ENCODE assay signal across 22 mouse cellular contexts in genomic region chr12:25143492-25143891, GRCm38 (mm10). TPM values are rescaled to one million over a fixed set of nuclear protein-coding genes. Genes with fewer than 3 reads are reported as not detected.
DNase-seq lines count a peak whose midpoint lies in the region; ATAC-seq and TF ChIP-seq lines count a peak whose summit lies in the region.
"Had no signal": no experiment of that assay in that cellular context is flagged by ENCODE, and none has a peak within 500 bp of the region (broad histone marks: within the 10 kb centered on the region; RNA-seq: fewer than 3 reads in every experiment).

No protein-coding gene starts in this region.

- WGBS in midbrain, postnatal 0 days: 52% methylated on average over 2 of the region's 2 CpGs
- 64% methylated on average over 2 of the region's 2 CpGs for WGBS in midbrain, embryonic 16.5 days
- 36% methylated on average over 2 of the region's 2 CpGs for WGBS in small intestine, adult 2 months
- 34% methylated on average over 2 of the region's 2 CpGs for WGBS in lung, postnatal 0 days

- TF ChIP-seq EP300 in lung, postnatal 0 days (IDR thresholded peaks at IDR 0.05): no peak

- peak; percentile 24 for DNase-seq in gastrocnemius, postnatal 14 days
- DNase-seq in gastrocnemius, postnatal 25 days: no peak
- peak; percentile 30 for DNase-seq in midbrain, postnatal 0 days (ENCODE audit: low spot score)
- no peak for DNase-seq in urinary bladder, postnatal 10 days (ENCODE audit: low spot score)
- DNase-seq in lung, postnatal 0 days (ENCODE audit: low spot score): no peak
- DNase-seq: cerebellum, adult 8-10 months; kidney, adult 9 months; kidney, postnatal 4 days; layer of hippocampus, postnatal 36 days; retina, postnatal 1 day; spleen, adult 18-20 months had no signal

- no peak overlapping the region for H3K4me2 ChIP-seq in midbrain, postnatal 0 days (ENCODE audit: low read depth, low read length, poor library complexity, severe bottlenecking)
- no peak overlapping the region for H3K4me2 ChIP-seq in midbrain, embryonic 16.5 days (ENCODE audit: low read length)
- no peak overlapping the region for H3K4me2 ChIP-seq in lung, postnatal 0 days (replicated peaks; ENCODE audit: low read depth, low read length)
- H3K4me2 ChIP-seq: heart, embryonic 15.5 days; limb, embryonic 13.5 days; lung, embryonic 15.5 days; neural tube, embryonic 15.5 days; stomach, embryonic 15.5 days had no signal

- no peaks in the 10 kb centered on the region for H3K9me3 ChIP-seq in midbrain, postnatal 0 days (ENCODE audit: low read length)
- no peaks in the 10 kb centered on the region for H3K9me3 ChIP-seq in midbrain, embryonic 16.5 days (replicated peaks; ENCODE audit: control insufficient read depth, low read length, poor library complexity, severe bottlenecking)
- no peaks in the 10 kb centered on the region for H3K9me3 ChIP-seq in lung, postnatal 0 days (ENCODE audit: low read length)
- H3K9me3 ChIP-seq: heart, embryonic 15.5 days; limb, embryonic 13.5 days; lung, embryonic 15.5 days; neural tube, embryonic 15.5 days; stomach, embryonic 15.5 days had no signal

- ATAC-seq in midbrain, postnatal 0 days (ENCODE audit: low FRiP score): no peak
- ATAC-seq in midbrain, embryonic 16.5 days: no peak
- peak; percentile 71 for ATAC-seq in common myeloid progenitor, adult 5-6 weeks (replicated peaks; ENCODE audit: low read depth, poor library complexity, severe bottlenecking)
- no peak for ATAC-seq in lung, postnatal 0 days
- ATAC-seq: forebrain, embryonic 16.5 days; hindbrain, embryonic 16.5 days; Patski had no signal

- no peak for TF ChIP-seq CTCF in midbrain, postnatal 0 days (IDR thresholded peaks at IDR 0.05)
- TF ChIP-seq CTCF in small intestine, adult 2 months (IDR thresholded peaks at IDR 0.05; ENCODE audit: extremely low read depth, insufficient read length, insufficient replicate concordance, low read depth, low read length): no peak
- no peak for TF ChIP-seq CTCF in lung, postnatal 0 days (IDR thresholded peaks at IDR 0.05)

- H3K4me3 ChIP-seq in midbrain, postnatal 0 days (ENCODE audit: low read depth, low read length): no peak overlapping the region
- H3K4me3 ChIP-seq in midbrain, embryonic 16.5 days (ENCODE audit: low read depth, low read length): no peak overlapping the region
- no peak overlapping the region for H3K4me3 ChIP-seq in small intestine, adult 2 months (ENCODE audit: low read depth, low read length)
- H3K4me3 ChIP-seq in lung, postnatal 0 days (ENCODE audit: low read depth, low read length): no peak overlapping the region
- H3K4me3 ChIP-seq: heart, embryonic 15.5 days; limb, embryonic 13.5 days; lung, embryonic 15.5 days; neural tube, embryonic 15.5 days; stomach, embryonic 15.5 days had no signal

- no peak overlapping the region for H3K27ac ChIP-seq in midbrain, postnatal 0 days (ENCODE audit: low read depth, low read length)
- no peak overlapping the region for H3K27ac ChIP-seq in midbrain, embryonic 16.5 days (ENCODE audit: low read length)
- peak overlapping the region; percentile 13; the same call in 1 of the 2 replicates for H3K27ac ChIP-seq in small intestine, adult 2 months (ENCODE audit: insufficient read depth, low read depth, low read length)
- H3K27ac ChIP-seq in lung, postnatal 0 days (ENCODE audit: low read length): no peak overlapping the region
- H3K27ac ChIP-seq: heart, embryonic 15.5 days; limb, embryonic 13.5 days; lung, embryonic 15.5 days; neural tube, embryonic 15.5 days; stomach, embryonic 15.5 days had no signal

- intact Hi-C loops in gastrocnemius, postnatal 14 days (cut with DNase I; ENCODE audit: low total_unique reads): no loop called here

- no peak overlapping the region for H3K9ac ChIP-seq in midbrain, postnatal 0 days (replicated peaks; ENCODE audit: low read length, poor library complexity, severe bottlenecking)
- H3K9ac ChIP-seq in midbrain, embryonic 16.5 days (ENCODE audit: low read depth, low read length): no peak overlapping the region
- no peak overlapping the region for H3K9ac ChIP-seq in lung, postnatal 0 days (replicated peaks; ENCODE audit: low read depth)
- H3K9ac ChIP-seq: heart, embryonic 15.5 days; limb, embryonic 13.5 days; lung, embryonic 15.5 days; neural tube, embryonic 15.5 days; stomach, embryonic 15.5 days had no signal

- no peaks in the 10 kb centered on the region for H3K36me3 ChIP-seq in midbrain, postnatal 0 days (ENCODE audit: insufficient read depth, low read length)
- no peaks in the 10 kb centered on the region for H3K36me3 ChIP-seq in midbrain, embryonic 16.5 days (ENCODE audit: control insufficient read depth, insufficient read depth, low read length)
- no peaks in the 10 kb centered on the region for H3K36me3 ChIP-seq in small intestine, adult 2 months (ENCODE audit: control insufficient read depth, insufficient read depth, low read length)
- H3K36me3 ChIP-seq in lung, postnatal 0 days (ENCODE audit: insufficient read depth, low read length): no peaks in the 10 kb centered on the region
- H3K36me3 ChIP-seq: heart, embryonic 15.5 days; limb, embryonic 13.5 days; lung, embryonic 15.5 days; neural tube, embryonic 15.5 days; stomach, embryonic 15.5 days had no signal

- no peaks in the 10 kb centered on the region for H3K27me3 ChIP-seq in midbrain, postnatal 0 days (ENCODE audit: insufficient read depth, low read length)
- H3K27me3 ChIP-seq in midbrain, embryonic 16.5 days (ENCODE audit: control insufficient read depth, insufficient read depth, low read depth, low read length): no peaks in the 10 kb centered on the region
- no peaks in the 10 kb centered on the region for H3K27me3 ChIP-seq in small intestine, adult 2 months (ENCODE audit: control insufficient read depth, insufficient read depth, low read length)
- no peaks in the 10 kb centered on the region for H3K27me3 ChIP-seq in lung, postnatal 0 days (replicated peaks; ENCODE audit: insufficient read depth, low read length)
- H3K27me3 ChIP-seq: heart, embryonic 15.5 days; limb, embryonic 13.5 days; lung, embryonic 15.5 days; neural tube, embryonic 15.5 days; Patski; stomach, embryonic 15.5 days had no signal

- no peaks in the 10 kb centered on the region for H3K4me1 ChIP-seq in midbrain, postnatal 0 days (ENCODE audit: insufficient read depth, low read length)
- H3K4me1 ChIP-seq in midbrain, embryonic 16.5 days (ENCODE audit: control insufficient read depth, insufficient read depth, low read length): no peaks in the 10 kb centered on the region
- peaks cover 31% of the 10 kb centered on the region; the same call in 1 of the 2 replicates for H3K4me1 ChIP-seq in small intestine, adult 2 months (ENCODE audit: control insufficient read depth, insufficient read depth, insufficient read length, low read length)
- H3K4me1 ChIP-seq in lung, postnatal 0 days (ENCODE audit: insufficient read depth, low read depth, low read length): peaks cover 6% of the 10 kb centered on the region; the same call in 1 of the 2 replicates
- H3K4me1 ChIP-seq: heart, embryonic 15.5 days; limb, embryonic 13.5 days; neural tube, embryonic 15.5 days; stomach, embryonic 15.5 days had no signal

- no peak for TF ChIP-seq POLR2A in small intestine, adult 2 months (IDR thresholded peaks at IDR 0.05; ENCODE audit: low read depth, low read length)

RNA-seq across cellular contexts. Expression of gene Id2, which starts 46.6 kb away (rescaled TPM):
- 1 to 10 TPM; 6.5 to 8.0 TPM for total RNA-seq in gastrocnemius, postnatal 14 days (2021)
- 1 to 10 TPM; 3.2 to 4.5 TPM for total RNA-seq in gastrocnemius, postnatal 25 days (2021)
- 113 and 146 TPM in 2 replicates for total RNA-seq in midbrain, postnatal 0 days (2014; rRNA removed)
- polyA plus RNA-seq in midbrain, postnatal 0 days (2015; fragmentation: Nextera tagmentation; extraction: Ambion mirVana): 200 and 208 TPM in 2 replicates
- polyA plus RNA-seq in midbrain, embryonic 16.5 days (2015; fragmentation: Nextera tagmentation; extraction: Ambion mirVana): 140 and 176 TPM in 2 replicates
- 7.9 and 11.7 TPM in 2 replicates for total RNA-seq in common myeloid progenitor, adult 5-6 weeks (2017)
- 42.1 and 88.2 TPM in 2 replicates for polyA plus RNA-seq in small intestine, adult 2 months (2012; rRNA removed)
- 444 and 475 TPM in 2 replicates for polyA plus RNA-seq in lung, postnatal 0 days (2015; fragmentation: Nextera tagmentation; extraction: Ambion mirVana)

Comparison
In these comparisons a context has a peak if more than half of its experiments do, and no peak if none do; other contexts are left out.
1. DNase-seq: peak in gastrocnemius, postnatal 14 days (single experiment) and midbrain, postnatal 0 days (single experiment); none in gastrocnemius, postnatal 25 days (single experiment), urinary bladder, postnatal 10 days (single experiment) and lung, postnatal 0 days (single experiment).